Mouse (Mus musculus): ENCODE results near the gene Dcx.

Gene Dcx

DNA sequence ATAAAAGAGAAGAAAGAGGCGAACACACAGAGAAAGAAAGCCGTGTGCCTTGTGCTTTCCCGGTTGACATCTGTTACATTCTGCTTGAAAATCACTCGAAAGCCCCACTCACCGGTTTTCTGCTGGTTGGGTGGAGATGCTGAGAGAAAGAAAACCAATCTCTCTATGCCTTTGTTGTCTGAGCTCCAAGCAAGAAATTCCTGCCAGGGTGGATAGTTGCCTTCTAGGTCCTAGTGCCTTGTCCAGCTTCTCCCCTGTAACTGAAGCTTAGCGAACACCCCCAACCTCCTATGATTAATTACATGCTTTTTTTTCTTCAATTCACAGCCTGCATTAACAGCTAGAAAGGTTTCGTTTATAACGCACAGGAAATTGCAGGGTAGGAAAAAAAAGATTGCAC, at the start of gene Dcx:
Gene Dcx, minus strand, starts transcription at position 354 of the 400 bp plus-strand sequence.
- DNase-seq (ENCODE audit: low spot score in 2 of 2), result no peak

GRCm38 (mm10) chrX:143966249-143966648, 33.1 kb upstream of the Dcx start:
- no peak for DNase-seq (ENCODE audit: low spot score in 2 of 2)

DNA sequence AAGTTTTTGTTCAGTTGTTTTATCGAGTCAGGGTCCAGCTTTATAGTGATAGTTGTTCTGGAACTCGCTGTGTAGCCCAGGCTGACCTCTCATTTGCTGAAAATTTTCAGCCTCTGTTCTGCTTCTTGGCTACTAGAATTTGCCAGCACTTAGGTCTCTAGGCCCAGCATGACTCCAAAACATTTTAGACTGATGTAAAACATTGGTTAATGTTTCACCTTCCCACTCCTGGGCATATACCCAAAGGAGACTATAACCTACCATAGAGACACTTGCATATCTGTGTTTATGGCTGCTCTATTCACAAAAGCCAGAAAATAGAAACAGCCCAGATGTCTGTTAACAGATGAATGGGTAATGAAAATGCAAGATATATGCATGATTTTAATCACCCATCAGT, 560 bp upstream of the Dcx start:
- no peak for DNase-seq (ENCODE audit: low spot score in 2 of 2)

DNA sequence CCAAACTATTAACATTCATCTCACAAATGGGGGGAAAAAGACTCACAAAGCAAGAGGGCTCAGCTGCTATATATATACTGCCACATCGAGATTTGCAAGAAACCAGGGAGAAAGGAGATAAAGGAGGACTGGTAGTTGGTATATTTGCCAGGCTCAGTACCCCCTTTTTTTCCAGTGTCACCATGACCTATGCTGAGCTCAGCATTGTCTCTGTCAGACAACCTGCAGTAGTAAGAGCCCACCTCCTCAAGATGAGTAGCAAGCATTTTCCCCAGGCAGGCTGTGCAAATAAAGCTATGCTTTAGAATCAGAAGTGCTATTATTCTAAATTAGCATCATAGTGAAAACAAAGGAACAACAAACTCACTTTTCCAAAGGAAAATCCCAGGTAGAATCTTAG, 581 bp downstream of the Dcx start:
- no peak for DNase-seq (ENCODE audit: low spot score in 2 of 2)

GRCm38 (mm10) chrX:143931400-143932185, 1.5 kb downstream of the Dcx start:
- no peak for DNase-seq (ENCODE audit: low spot score in 2 of 2)

- no peak for DNase-seq (ENCODE audit: low spot score in 2 of 2)
These were observed 11.0 kb downstream of the Dcx start for GRCm38 (mm10) chrX:143922070-143922469.

- DNase-seq (ENCODE audit: low spot score in 2 of 2), result no peak
These were observed 26.2 kb downstream of the Dcx start for GRCm38 (mm10) chrX:143906699-143907471.

GRCm38 (mm10) chrX:143904689-143905088, 28.4 kb downstream of the Dcx start:
- no peak for DNase-seq (ENCODE audit: low spot score in 2 of 2)

- DNase-seq (ENCODE audit: low spot score in 2 of 2), result no peak
These were observed 30.8 kb downstream of the Dcx start for GRCm38 (mm10) chrX:143902300-143902699.

- no peak for DNase-seq (ENCODE audit: low spot score in 2 of 2)
These were observed 35.5 kb downstream of the Dcx start for GRCm38 (mm10) chrX:143897363-143898285.

GRCm38 (mm10) chrX:143896936-143897335, 36.2 kb downstream of the Dcx start:
- DNase-seq (ENCODE audit: low spot score in 2 of 2), result no peak

DNA sequence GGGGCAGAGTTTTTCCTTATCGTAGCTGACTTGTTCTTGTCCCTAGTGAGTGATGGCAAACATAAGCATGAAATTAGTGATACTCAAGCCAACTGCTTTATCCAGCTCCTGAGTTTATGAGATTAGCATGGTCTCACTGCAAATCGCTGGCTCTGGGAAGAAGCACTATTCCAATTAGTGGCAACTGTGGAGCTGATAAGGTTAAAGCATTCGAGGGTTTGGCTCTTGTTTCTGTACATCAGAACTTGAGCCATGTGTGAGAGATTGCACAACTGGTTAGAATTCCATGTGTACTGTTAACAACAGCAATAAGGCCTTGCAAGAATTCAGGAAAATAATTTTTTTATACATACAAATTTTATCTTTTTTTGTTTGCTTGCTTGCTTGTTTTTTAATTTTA, 39.9 kb downstream of the Dcx start:
- no peak for DNase-seq (ENCODE audit: low spot score in 2 of 2)

GRCm38 (mm10) chrX:143885765-143886164, 47.3 kb downstream of the Dcx start:
- DNase-seq (ENCODE audit: low spot score in 2 of 2), result peak in 1 of 2 experiments; percentile 39

- no peak for DNase-seq (ENCODE audit: low spot score in 2 of 2)
These were observed 48.2 kb downstream of the Dcx start for GRCm38 (mm10) chrX:143884953-143885352.

- no peak for DNase-seq (ENCODE audit: low spot score in 2 of 2)
These were observed 48.8 kb downstream of the Dcx start for GRCm38 (mm10) chrX:143884299-143884698.

DNA sequence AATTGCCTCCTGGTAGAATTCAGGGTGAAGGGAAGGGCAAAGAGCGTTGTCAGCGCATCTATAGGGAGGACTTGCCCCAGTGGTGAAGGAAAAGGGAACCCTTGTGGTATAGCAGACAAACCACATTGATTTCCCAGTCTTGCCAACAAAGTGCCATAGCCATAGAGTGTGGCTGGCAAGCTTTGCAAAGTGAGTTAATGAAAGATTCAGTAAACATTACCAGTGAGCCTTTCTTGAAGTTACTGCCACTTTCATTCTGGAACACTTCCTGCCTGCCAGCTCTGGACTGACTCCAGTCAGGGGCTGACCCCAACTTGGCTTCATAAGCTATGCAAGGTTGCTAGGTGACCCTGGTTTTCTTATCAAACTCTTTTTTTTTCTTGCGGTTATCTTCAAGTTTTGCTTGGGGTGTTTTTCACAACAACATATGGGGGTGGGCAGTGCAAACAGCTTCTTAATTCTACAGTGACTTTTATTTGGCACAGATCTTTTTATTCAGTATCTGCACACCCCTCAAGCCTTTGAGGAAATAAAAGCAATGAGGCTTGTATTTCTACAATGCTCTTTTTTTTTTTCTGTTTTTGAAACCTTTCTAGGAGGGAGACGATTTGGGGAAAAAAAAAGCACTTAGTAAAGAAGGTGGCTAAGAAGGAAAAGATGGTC, 51.2 kb downstream of the Dcx start:
- DNase-seq (ENCODE audit: low spot score in 2 of 2), result no peak

DNA sequence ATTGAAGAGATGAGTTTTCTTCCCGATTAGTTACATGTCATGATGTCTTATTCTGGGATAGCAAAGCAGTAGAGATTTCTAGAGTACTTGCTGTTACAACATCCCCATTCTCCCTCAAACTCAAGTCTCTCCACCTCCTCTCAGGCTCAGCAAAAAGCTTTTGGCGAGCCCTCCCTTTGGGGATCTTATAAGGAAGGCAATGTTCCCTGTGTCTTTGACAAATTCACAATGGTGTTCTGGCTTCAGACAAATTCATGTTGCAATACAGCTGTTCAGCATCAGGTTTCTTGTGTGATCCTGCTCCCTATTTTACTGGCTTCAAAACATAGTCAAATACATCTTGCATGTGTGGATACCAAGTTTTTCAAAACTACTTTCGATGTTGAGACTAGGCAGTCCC, 53.5 kb downstream of the Dcx start:
- DNase-seq (ENCODE audit: low spot score in 2 of 2), result no peak

GRCm38 (mm10) chrX:143867129-143867664, 65.9 kb downstream of the Dcx start:
- no peak for DNase-seq (ENCODE audit: low spot score in 2 of 2)

DNA sequence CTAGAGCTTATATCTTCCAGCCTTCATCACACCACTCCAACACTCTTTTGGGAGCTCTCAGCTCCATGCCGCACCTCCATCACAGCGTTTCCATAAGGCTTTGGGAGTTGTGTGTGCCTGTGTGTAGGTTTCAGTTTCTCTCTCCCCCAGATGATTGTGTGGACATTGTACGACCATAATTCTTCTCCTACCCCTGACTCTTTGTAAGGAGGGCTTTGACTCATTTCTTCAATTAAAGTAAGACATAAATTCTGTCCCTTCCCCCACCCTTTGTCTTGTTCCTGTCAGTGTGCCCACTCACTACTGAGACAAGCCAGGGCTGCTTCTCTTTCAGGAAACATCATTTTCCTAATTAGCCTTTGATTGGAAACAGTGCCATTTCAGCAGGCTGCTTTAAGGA, 81.8 kb downstream of the Dcx start:
- DNase-seq (ENCODE audit: low spot score in 2 of 2), result no peak

DNA sequence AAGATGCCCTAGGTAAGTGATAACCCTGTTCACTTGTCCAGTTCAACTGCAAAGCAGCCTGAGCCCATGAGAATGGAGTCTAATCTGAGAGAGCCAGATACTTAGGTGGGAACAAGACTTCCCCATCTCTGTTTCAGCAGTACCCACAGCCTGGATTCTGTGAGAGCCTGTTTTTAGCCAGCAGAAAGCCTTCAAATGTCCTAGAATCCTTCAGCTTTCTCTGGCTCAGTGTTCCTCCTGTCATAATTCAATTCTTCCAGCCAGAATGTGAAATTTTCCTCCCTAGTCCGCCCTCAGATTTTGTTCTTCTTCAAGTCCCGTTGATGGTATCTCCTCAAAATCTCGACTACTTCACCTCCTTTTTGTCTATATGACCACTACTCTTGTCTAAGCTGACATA, 83.1 kb downstream of the Dcx start:
- no peak for DNase-seq (ENCODE audit: low spot score in 2 of 2)

DNA sequence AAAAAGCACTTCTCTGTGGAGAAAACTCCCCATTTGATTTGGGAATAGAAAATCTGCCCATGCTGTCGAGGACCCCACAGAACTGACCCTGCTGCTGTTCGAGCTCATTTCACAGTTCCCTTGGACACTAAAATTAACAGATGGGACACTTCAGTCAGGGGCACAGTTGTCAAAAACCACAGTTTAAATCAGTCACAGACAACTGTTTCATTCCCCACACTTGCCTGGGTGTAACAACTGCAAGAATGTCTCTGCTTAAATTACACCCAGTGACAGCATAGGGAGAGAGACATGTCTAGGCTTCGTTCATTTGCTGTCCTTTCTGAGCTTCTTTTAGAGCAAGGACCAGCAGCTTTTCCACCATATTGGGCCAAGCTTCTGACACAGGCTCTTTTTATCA, 86.5 kb downstream of the Dcx start:
- DNase-seq (ENCODE audit: low spot score in 2 of 2), result no peak

All from urinary bladder, postnatal 4 days (tissue).